Mouse (Mus musculus) left cerebral cortex, postnatal 36 days (tissue): ENCODE measurements around the gene Ldlr. TPM values are rescaled to one million over a fixed set of nuclear protein-coding genes. Genes with fewer than 3 reads are reported as not detected.

Experiments
- total RNA-seq, 2 experiments: library from RNA; stranded (reverse); gene quantifications; 2 replicates each; pipeline ENCODE4 v1.2.3; 2021

The Ldlr gene
- total RNA-seq, 2 experiments from 2014 or later = 16.1 to 21.0 TPM

Other genes starting within 250 kb of the Ldlr start
- 10 to 100 TPM; 14.2 to 16.7 TPM for gene Tmed1, start 213.2 kb upstream of the Ldlr start, total RNA-seq
- under 1 TPM in 1 of 2 experiments, not detected in 1; 0.34 TPM for gene AB124611, start 197.3 kb upstream of the Ldlr start, total RNA-seq
- gene Carm1, start 176.6 kb upstream of the Ldlr start, total RNA-seq = 10 to 100 TPM; 70.8 to 76.7 TPM
- gene Timm29, start 130.8 kb upstream of the Ldlr start, total RNA-seq = 10 to 100 TPM; 48.9 to 49.1 TPM
- 10 to 100 TPM; 21.5 to 22.7 TPM for gene Yipf2, start 130.7 kb upstream of the Ldlr start, total RNA-seq
- gene Smarca4, start 107.3 kb upstream of the Ldlr start, total RNA-seq = 100 to 1,000 TPM; 113 to 121 TPM
- 1 to 10 TPM; 1.5 TPM for gene Spc24, start 36.8 kb downstream of the Ldlr start, total RNA-seq
- 1 to 10 TPM; 6.5 to 8.4 TPM for gene Kank2, start 75.3 kb downstream of the Ldlr start, total RNA-seq
- gene Angptl8, start 112.0 kb downstream of the Ldlr start, total RNA-seq = not detected
- gene Dock6, start 129.2 kb downstream of the Ldlr start, total RNA-seq = 10 to 100 TPM; 11.4 to 18.8 TPM
- 10 to 100 TPM; 13.5 to 16.1 TPM for gene Rab3d, start 194.7 kb downstream of the Ldlr start, total RNA-seq
- gene Ccdc159, start 204.0 kb downstream of the Ldlr start, total RNA-seq = 10 to 100 TPM; 13.0 to 20.1 TPM
- gene Tmem205, start 204.1 kb downstream of the Ldlr start, total RNA-seq = 10 to 100 TPM; 32.8 to 38.5 TPM
- gene Plppr2, start 213.6 kb downstream of the Ldlr start, total RNA-seq = 100 to 1,000 TPM; 193 to 201 TPM
- 10 to 100 TPM; 14.8 to 15.2 TPM for gene Swsap1, start 232.3 kb downstream of the Ldlr start, total RNA-seq
- 10 to 100 TPM in 1 of 2 experiments, 1 to 10 TPM in 1; 7.7 to 11.6 TPM for gene Epor, start 240.0 kb downstream of the Ldlr start, total RNA-seq